Mouse (Mus musculus): ENCODE results near the gene Pald1. TPM values are rescaled to one million over a fixed set of nuclear protein-coding genes. Genes with fewer than 3 reads are reported as not detected.

The Pald1 gene
- total RNA-seq (2021) = 1 to 10 TPM; 5.1 to 6.3 TPM
- long read RNA-seq, experiment 1, full-length matches to known transcripts = 2 of 17 reads
- long read RNA-seq, experiment 1, partial matches to known transcripts = 2 of 17 reads
- long read RNA-seq, experiment 1, other reads (novel, unspliced or antisense) = 13 of 17 reads
- long read RNA-seq, experiment 2, partial matches to known transcripts = 0 of 4 reads
- long read RNA-seq, experiment 2, other reads (novel, unspliced or antisense) = 4 of 4 reads

- DNase-seq (ENCODE audit: low spot score) = peak; percentile 74
Measured at GRCm38 (mm10) chr10:61383021-61383714, at the start of gene Pald1. Gene Pald1, minus strand, starts transcription at chr10:61383530.

- DNase-seq (ENCODE audit: low spot score) = no peak
Measured at GRCm38 (mm10) chr10:61431375-61431774, 48.0 kb upstream of the Pald1 start.

- peak; percentile 59 for DNase-seq (ENCODE audit: low spot score)
Measured at GRCm38 (mm10) chr10:61429043-61429442, 45.7 kb upstream of the Pald1 start.

- peak; percentile 45 for DNase-seq (ENCODE audit: low spot score)
Measured at GRCm38 (mm10) chr10:61428416-61428815, 45.1 kb upstream of the Pald1 start.

- no peak for DNase-seq (ENCODE audit: low spot score)
Measured at GRCm38 (mm10) chr10:61427951-61428350, 44.6 kb upstream of the Pald1 start.

- peak; percentile 52 for DNase-seq (ENCODE audit: low spot score)
Measured at GRCm38 (mm10) chr10:61426251-61426757, 43.0 kb upstream of the Pald1 start.

- DNase-seq (ENCODE audit: low spot score) = no peak
Measured at GRCm38 (mm10) chr10:61425047-61425446, 41.7 kb upstream of the Pald1 start.

- DNase-seq (ENCODE audit: low spot score) = no peak
Measured at GRCm38 (mm10) chr10:61424500-61424899, 41.2 kb upstream of the Pald1 start.

GRCm38 (mm10) chr10:61423289-61423688, 40.0 kb upstream of the Pald1 start:
- DNase-seq (ENCODE audit: low spot score) = peak; percentile 65

- no peak for DNase-seq (ENCODE audit: low spot score)
Measured at GRCm38 (mm10) chr10:61422861-61423260, 39.5 kb upstream of the Pald1 start.

- DNase-seq (ENCODE audit: low spot score) = no peak
Measured at GRCm38 (mm10) chr10:61420011-61420410, 36.7 kb upstream of the Pald1 start.

GRCm38 (mm10) chr10:61419146-61419545, 35.8 kb upstream of the Pald1 start:
- no peak for DNase-seq (ENCODE audit: low spot score)

GRCm38 (mm10) chr10:61418131-61418900, 35.0 kb upstream of the Pald1 start:
- no peak for DNase-seq (ENCODE audit: low spot score)

GRCm38 (mm10) chr10:61417672-61418071, 34.3 kb upstream of the Pald1 start, which contains the start of gene Nodal:
Gene Nodal, plus strand, starts transcription at chr10:61417972.
- no peak for DNase-seq (ENCODE audit: low spot score)

GRCm38 (mm10) chr10:61417046-61417445, 33.7 kb upstream of the Pald1 start:
- no peak for DNase-seq (ENCODE audit: low spot score)

- DNase-seq (ENCODE audit: low spot score) = no peak
Measured at GRCm38 (mm10) chr10:61416561-61416960, 33.2 kb upstream of the Pald1 start.

GRCm38 (mm10) chr10:61415890-61416289, 32.6 kb upstream of the Pald1 start:
- DNase-seq (ENCODE audit: low spot score) = no peak

- no peak for DNase-seq (ENCODE audit: low spot score)
Measured at GRCm38 (mm10) chr10:61415240-61415639, 31.9 kb upstream of the Pald1 start.

- DNase-seq (ENCODE audit: low spot score) = no peak
Measured at GRCm38 (mm10) chr10:61412910-61413625, 29.7 kb upstream of the Pald1 start.

- no peak for DNase-seq (ENCODE audit: low spot score)
Measured at GRCm38 (mm10) chr10:61410193-61410592, 26.9 kb upstream of the Pald1 start.

GRCm38 (mm10) chr10:61409776-61410175, 26.4 kb upstream of the Pald1 start:
- no peak for DNase-seq (ENCODE audit: low spot score)

Measured in gastrocnemius, adult 18-20 months (tissue).